Mouse (Mus musculus) liver, adult (tissue): ENCODE results near the gene Dpm2.
A peak's percentile ranks its signal among the peaks of the same experiment; 100 is the strongest.

Source experiments
- GATA4 ChIP-seq: IDR thresholded peaks from 2 replicates; pipeline ENCODE4 v1.6.1; 2014; ENCODE audit warnings: mild to moderate bottlenecking, low read length; ENCODE audit not compliant: insufficient replicate concordance

Gene Dpm2

DNA sequence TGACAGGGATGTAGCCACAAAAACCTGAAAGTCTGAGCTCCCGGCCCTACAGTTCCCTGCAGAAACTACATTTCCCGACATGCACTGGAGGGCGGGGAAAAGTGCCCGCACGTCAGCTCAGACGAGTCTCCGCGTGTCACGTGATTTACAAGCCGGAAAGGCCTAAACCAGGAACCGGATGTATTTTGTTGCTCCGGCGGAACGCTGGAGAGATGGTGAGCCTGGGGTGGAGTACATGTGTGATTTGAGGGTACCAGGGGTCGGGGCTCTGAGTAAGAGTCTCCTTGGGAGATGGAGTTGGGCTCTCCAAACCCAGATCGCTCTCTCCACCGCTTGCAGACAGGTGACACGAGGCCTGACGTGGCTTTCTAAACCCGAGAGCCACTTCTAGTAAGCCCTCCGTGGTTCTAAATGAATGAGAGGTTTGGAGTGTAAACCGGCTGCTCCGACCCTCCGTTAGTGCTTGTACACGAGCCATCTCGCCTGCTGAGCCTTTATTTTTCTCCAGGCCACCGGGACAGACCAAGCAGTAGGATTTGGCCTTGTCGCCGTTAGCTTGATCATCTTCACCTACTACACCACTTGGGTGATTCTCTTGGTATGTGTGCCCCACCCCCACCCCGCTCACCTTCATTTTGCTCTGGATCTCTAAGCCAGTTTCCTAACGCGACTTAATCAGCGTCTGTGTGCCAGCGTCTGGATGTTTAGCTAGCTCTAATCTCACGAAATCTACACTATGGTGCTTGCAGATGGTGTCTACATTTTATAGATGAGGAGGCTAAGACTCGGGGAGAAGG lies at the start of gene Dpm2:
Dpm2 (plus strand) TSS at position 161 of the 797 bp plus-strand sequence.
- TF ChIP-seq GATA4, result no peak

- peak; percentile 27; the same call in 1 of the 2 replicates for TF ChIP-seq GATA4
Measured at GRCm38 (mm10) chr2:32524536-32525031, 46.1 kb upstream of the Dpm2 start.

- no peak for TF ChIP-seq GATA4
Measured at GRCm38 (mm10) chr2:32525816-32526215, 44.8 kb upstream of the Dpm2 start.

GRCm38 (mm10) chr2:32527468-32527966 lies 43.1 kb upstream of the Dpm2 start:
- TF ChIP-seq GATA4, result peak; percentile 70; the same call in 1 of the 2 replicates

GRCm38 (mm10) chr2:32528326-32528725 lies 42.3 kb upstream of the Dpm2 start:
- TF ChIP-seq GATA4, result no peak

DNA sequence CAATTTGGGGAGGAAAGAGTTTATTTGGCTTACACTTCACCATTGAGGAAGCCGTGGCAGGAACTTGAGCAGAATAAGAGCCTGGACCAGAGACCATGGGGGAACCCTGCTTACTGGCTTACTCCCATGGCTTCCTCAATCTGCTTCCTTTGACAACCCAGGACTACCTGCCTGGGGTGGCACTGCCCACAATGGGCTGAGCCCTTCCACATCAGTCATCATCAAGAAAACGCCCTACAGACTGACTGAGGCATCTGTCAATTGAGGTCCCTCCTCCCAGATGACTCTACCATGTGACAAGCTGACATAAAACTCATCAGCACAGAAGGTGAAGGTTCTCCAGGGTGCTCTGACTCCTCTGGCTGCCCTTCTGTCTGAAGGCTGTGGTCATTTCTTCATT lies 40.2 kb upstream of the Dpm2 start:
- TF ChIP-seq GATA4, result no peak

DNA sequence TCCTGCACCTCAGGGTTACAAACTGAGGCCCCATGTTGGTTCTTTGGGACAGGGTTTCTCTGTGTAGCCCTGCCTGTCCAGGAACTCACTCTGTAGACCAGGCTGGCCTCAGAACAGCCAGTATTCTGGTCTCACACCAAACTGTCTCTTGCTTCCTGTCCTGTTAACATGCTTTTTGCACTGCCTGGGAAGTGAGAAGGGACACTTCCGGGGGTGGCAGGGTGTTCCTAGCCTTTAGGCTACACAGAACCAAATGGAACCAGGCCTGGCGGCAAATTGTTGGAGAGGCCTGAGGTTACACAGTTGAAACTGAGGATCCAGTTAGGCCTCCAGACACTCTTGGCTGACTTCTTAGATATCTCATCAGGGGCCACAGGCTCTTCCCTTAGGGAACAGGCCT lies 37.5 kb upstream of the Dpm2 start:
- no peak for TF ChIP-seq GATA4

DNA sequence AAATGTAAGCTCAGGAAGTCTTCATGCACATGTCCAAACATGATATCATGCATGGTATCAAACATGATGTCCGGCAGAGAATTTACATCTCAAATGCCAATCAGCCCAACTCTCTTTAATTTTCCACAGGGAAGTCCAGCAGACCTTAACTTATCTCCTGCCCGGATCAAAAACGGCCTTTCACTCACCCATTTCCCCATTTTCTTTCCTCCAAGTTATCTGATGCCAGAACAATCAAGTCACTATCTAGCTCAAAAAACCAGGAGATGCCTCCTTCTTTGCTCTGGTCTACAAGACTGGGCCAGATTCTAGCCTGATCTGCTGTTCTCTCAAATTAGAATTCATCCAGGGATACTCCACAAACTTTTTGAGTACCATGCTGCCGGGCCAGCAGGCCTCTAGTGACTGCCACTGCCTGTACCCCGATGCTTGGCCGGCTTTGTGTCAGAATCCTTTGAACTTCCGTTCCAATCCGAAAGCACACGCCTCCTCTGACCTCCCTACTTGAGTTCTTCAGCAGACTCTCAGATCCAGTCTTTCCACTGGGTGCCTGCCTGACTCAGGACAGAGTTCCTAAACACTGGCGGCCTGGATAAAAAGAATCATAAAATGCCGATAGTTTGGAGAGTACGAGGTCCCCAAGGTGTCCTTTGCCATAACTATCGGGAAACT lies 36.5 kb upstream of the Dpm2 start:
- no peak for TF ChIP-seq GATA4

DNA sequence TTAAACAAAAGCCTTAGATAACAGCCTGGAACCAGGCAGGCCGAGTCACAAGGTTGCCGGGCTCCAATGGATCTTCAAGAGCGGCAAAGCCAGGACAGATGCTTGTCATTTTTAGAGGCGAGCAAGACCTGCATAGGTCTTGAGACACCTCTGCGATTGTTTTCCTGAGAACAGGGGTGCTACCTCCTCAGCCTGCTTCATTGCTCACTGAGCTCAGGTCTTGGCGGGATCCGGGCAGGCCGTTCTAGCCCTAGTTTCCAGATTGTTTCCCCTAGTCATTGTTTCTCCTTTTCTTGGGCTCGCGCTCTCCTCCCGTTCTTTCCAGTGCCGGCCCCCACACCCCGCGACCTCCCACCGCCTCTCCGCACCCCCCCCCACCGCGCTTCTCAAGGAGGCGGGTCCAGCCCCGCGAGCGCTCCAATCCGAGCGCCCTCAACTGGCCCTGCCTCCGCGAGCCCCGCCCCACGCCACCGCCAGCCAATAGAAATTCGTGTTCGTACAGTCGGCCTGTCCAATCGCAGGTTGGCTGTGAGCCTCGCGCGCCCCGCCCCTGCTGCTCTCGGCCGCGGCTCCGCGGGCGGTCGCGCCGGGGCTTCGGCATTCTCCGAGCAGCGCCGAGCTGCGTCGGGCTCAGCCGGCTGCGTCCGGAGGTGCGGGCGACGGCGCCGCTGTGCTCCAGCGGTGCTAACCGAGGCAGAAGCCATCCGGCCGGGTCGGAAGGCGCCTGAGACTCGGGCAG lies 35.8 kb upstream of the Dpm2 start, which contains the start of gene Fam102a:
Fam102a (plus strand) TSS at position 600 of the 739 bp plus-strand sequence.
- no peak for TF ChIP-seq GATA4

- no peak for TF ChIP-seq GATA4
Measured at GRCm38 (mm10) chr2:32535501-32535991, 35.1 kb upstream of the Dpm2 start.

DNA sequence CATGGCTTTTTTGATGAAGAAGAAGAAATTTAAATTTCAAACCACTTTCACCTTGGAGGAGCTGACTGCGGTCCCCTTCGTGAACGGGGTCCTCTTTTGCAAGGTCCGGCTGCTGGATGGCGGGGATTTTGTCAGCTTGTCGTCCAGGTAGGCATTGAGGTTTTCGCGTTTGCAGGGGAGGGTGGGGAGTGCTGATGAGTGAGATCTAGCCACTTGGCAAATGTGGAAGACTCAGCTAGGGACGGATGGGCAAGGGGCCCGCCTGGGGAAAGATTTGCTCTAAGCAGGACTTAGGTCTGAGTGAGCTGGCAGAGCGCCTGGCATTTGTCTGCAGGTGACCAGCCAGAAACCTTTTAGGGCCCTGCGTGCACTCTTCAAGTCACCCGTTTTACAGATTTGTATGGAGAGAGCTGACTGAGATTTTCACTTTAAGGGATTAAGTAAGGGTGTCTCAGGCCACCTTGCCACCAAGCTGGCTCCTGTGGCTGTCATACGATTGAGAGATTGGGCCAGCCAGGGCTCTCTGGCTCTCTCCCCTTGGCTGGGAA lies 34.5 kb upstream of the Dpm2 start:
- TF ChIP-seq GATA4, result no peak

GRCm38 (mm10) chr2:32536634-32537359 lies 33.9 kb upstream of the Dpm2 start:
- no peak for TF ChIP-seq GATA4

GRCm38 (mm10) chr2:32537360-32537905 lies 33.2 kb upstream of the Dpm2 start:
- TF ChIP-seq GATA4, result peak; percentile 24; the same call in 1 of the 2 replicates

GRCm38 (mm10) chr2:32537941-32538340 lies 32.7 kb upstream of the Dpm2 start:
- TF ChIP-seq GATA4, result no peak
